Mouse (Mus musculus): ENCODE measurements around the gene Gm4305. TPM values are rescaled to one million over a fixed set of nuclear protein-coding genes. Genes with fewer than 3 reads are reported as not detected.
"Not testable (repeated sequence)": the region's sequence is repeated elsewhere in the genome, so short reads cannot be mapped to it uniquely, and the experiment has no call there.

Gm4305 gene
- not detected in 2 replicates for total RNA-seq (2014; rRNA removed)
- not detected in 2 replicates for polyA plus RNA-seq (2015; fragmentation: Nextera tagmentation; extraction: Ambion mirVana)

GRCm38 (mm10) chr10:100350793-100351192 lies at the start of gene Gm4305:
Gene Gm4305, plus strand, starts transcription at chr10:100351093.
- not testable (repeated sequence) for H3K9ac ChIP-seq; H3K9me3 ChIP-seq (ENCODE audit: low read length); H3K27me3 ChIP-seq (ENCODE audit: insufficient read depth, low read length); DNase-seq; H3K4me3 ChIP-seq (ENCODE audit: low read depth, low read length); H3K4me2 ChIP-seq (ENCODE audit: low read depth); ATAC-seq; H3K4me1 ChIP-seq (ENCODE audit: insufficient read depth); H3K27ac ChIP-seq (ENCODE audit: low read depth, low read length); H3K36me3 ChIP-seq (ENCODE audit: insufficient read depth)
- WGBS = no CpG with 5 or more reads among the region's 3 CpGs

- not testable (repeated sequence) for H3K4me2 ChIP-seq (ENCODE audit: low read depth); ATAC-seq; H3K4me1 ChIP-seq (ENCODE audit: insufficient read depth); H3K9ac ChIP-seq; H3K27ac ChIP-seq (ENCODE audit: low read depth, low read length); H3K9me3 ChIP-seq (ENCODE audit: low read length); H3K4me3 ChIP-seq (ENCODE audit: low read depth, low read length); H3K36me3 ChIP-seq (ENCODE audit: insufficient read depth); DNase-seq; H3K27me3 ChIP-seq (ENCODE audit: insufficient read depth, low read length)
- no CpG with 5 or more reads among the region's 2 CpGs for WGBS
These were observed 15.5 kb upstream of the Gm4305 start, which contains the start of gene Gm4301 for GRCm38 (mm10) chr10:100335376-100335775. Gene Gm4301, plus strand, starts transcription at chr10:100335676.

- not testable (repeated sequence) for H3K27ac ChIP-seq (ENCODE audit: low read depth, low read length); H3K36me3 ChIP-seq (ENCODE audit: insufficient read depth); H3K4me1 ChIP-seq (ENCODE audit: insufficient read depth); DNase-seq; ATAC-seq; H3K4me3 ChIP-seq (ENCODE audit: low read depth, low read length); H3K9me3 ChIP-seq (ENCODE audit: low read length); H3K4me2 ChIP-seq (ENCODE audit: low read depth); H3K9ac ChIP-seq; H3K27me3 ChIP-seq (ENCODE audit: insufficient read depth, low read length)
- WGBS = no CpG with 5 or more reads among the region's 3 CpGs
These were observed 10.4 kb upstream of the Gm4305 start, which contains the start of gene Gm4302 for GRCm38 (mm10) chr10:100340536-100340935. Gene Gm4302, plus strand, starts transcription at chr10:100340836.

GRCm38 (mm10) chr10:100345672-100346071 lies 5.2 kb upstream of the Gm4305 start, which contains the start of gene Gm4303:
Gene Gm4303, plus strand, starts transcription at chr10:100345972.
- H3K9ac ChIP-seq; H3K9me3 ChIP-seq (ENCODE audit: low read length); H3K27me3 ChIP-seq (ENCODE audit: insufficient read depth, low read length); DNase-seq; H3K4me1 ChIP-seq (ENCODE audit: insufficient read depth); H3K4me3 ChIP-seq (ENCODE audit: low read depth, low read length); H3K4me2 ChIP-seq (ENCODE audit: low read depth); H3K36me3 ChIP-seq (ENCODE audit: insufficient read depth); H3K27ac ChIP-seq (ENCODE audit: low read depth, low read length); ATAC-seq: not testable (repeated sequence)
- no CpG with 5 or more reads among the region's 3 CpGs for WGBS

GRCm38 (mm10) chr10:100356841-100357240 lies 5.9 kb downstream of the Gm4305 start:
- not testable (repeated sequence) for H3K4me1 ChIP-seq (ENCODE audit: insufficient read depth); H3K36me3 ChIP-seq (ENCODE audit: insufficient read depth); H3K9ac ChIP-seq; H3K9me3 ChIP-seq (ENCODE audit: low read length); ATAC-seq; DNase-seq; H3K4me3 ChIP-seq (ENCODE audit: low read depth, low read length); H3K27ac ChIP-seq (ENCODE audit: low read depth, low read length); H3K4me2 ChIP-seq (ENCODE audit: low read depth); H3K27me3 ChIP-seq (ENCODE audit: insufficient read depth, low read length)
- WGBS = 63% methylated on average over 2 of the region's 2 CpGs

- not testable (repeated sequence) for H3K4me3 ChIP-seq (ENCODE audit: low read depth, low read length); H3K9me3 ChIP-seq (ENCODE audit: low read length); DNase-seq; H3K36me3 ChIP-seq (ENCODE audit: insufficient read depth); ATAC-seq; H3K4me1 ChIP-seq (ENCODE audit: insufficient read depth); H3K9ac ChIP-seq; H3K4me2 ChIP-seq (ENCODE audit: low read depth); H3K27me3 ChIP-seq (ENCODE audit: insufficient read depth, low read length); H3K27ac ChIP-seq (ENCODE audit: low read depth, low read length)
- no CpG with 5 or more reads among the region's 3 CpGs for WGBS
These were observed 10.1 kb downstream of the Gm4305 start, which contains the start of gene Gm4307 for GRCm38 (mm10) chr10:100361038-100361437. Gene Gm4307, plus strand, starts transcription at chr10:100361338.

- H3K4me2 ChIP-seq (ENCODE audit: low read depth); H3K4me1 ChIP-seq (ENCODE audit: insufficient read depth); H3K9me3 ChIP-seq (ENCODE audit: low read length); H3K36me3 ChIP-seq (ENCODE audit: insufficient read depth); ATAC-seq; H3K27me3 ChIP-seq (ENCODE audit: insufficient read depth, low read length); H3K9ac ChIP-seq; H3K27ac ChIP-seq (ENCODE audit: low read depth, low read length); H3K4me3 ChIP-seq (ENCODE audit: low read depth, low read length); DNase-seq: not testable (repeated sequence)
- no CpG with 5 or more reads among the region's 2 CpGs for WGBS
These were observed 31.6 kb downstream of the Gm4305 start, which contains the start of gene Gm4312 for GRCm38 (mm10) chr10:100382460-100382859. Gene Gm4312, minus strand, starts transcription at chr10:100382560.

Other genes starting within 250 kb of the Gm4305 start
- gene Gm4301, start 15.4 kb upstream of the Gm4305 start, total RNA-seq (2014; rRNA removed) = not detected in 2 replicates
- gene Gm4301, start 15.4 kb upstream of the Gm4305 start, polyA plus RNA-seq (2015; fragmentation: Nextera tagmentation; extraction: Ambion mirVana) = not detected in 2 replicates
- not detected in 2 replicates for gene Gm4302, start 10.3 kb upstream of the Gm4305 start, total RNA-seq (2014; rRNA removed)
- not detected in 2 replicates for gene Gm4302, start 10.3 kb upstream of the Gm4305 start, polyA plus RNA-seq (2015; fragmentation: Nextera tagmentation; extraction: Ambion mirVana)
- not detected in 2 replicates for gene Gm4303, start 5.1 kb upstream of the Gm4305 start, total RNA-seq (2014; rRNA removed)
- gene Gm4303, start 5.1 kb upstream of the Gm4305 start, polyA plus RNA-seq (2015; fragmentation: Nextera tagmentation; extraction: Ambion mirVana) = not detected in 2 replicates
- gene Gm4307, start 10.2 kb downstream of the Gm4305 start, total RNA-seq (2014; rRNA removed) = not detected in 2 replicates
- gene Gm4307, start 10.2 kb downstream of the Gm4305 start, polyA plus RNA-seq (2015; fragmentation: Nextera tagmentation; extraction: Ambion mirVana) = not detected in 2 replicates
- gene Gm4312, start 31.5 kb downstream of the Gm4305 start, total RNA-seq (2014; rRNA removed) = not detected in 2 replicates
- not detected in 2 replicates for gene Gm4312, start 31.5 kb downstream of the Gm4305 start, polyA plus RNA-seq (2015; fragmentation: Nextera tagmentation; extraction: Ambion mirVana)
- gene Tmtc3, start 136.3 kb downstream of the Gm4305 start, total RNA-seq (2014; rRNA removed) = 11.1 and 14.2 TPM in 2 replicates
- gene Tmtc3, start 136.3 kb downstream of the Gm4305 start, polyA plus RNA-seq (2015; fragmentation: Nextera tagmentation; extraction: Ambion mirVana) = 2.8 and 4.8 TPM in 2 replicates
- 6.0 and 8.0 TPM in 2 replicates for gene Cep290, start 136.5 kb downstream of the Gm4305 start, total RNA-seq (2014; rRNA removed)
- 2.2 and 4.0 TPM in 2 replicates for gene Cep290, start 136.5 kb downstream of the Gm4305 start, polyA plus RNA-seq (2015; fragmentation: Nextera tagmentation; extraction: Ambion mirVana)
- gene 4930430F08Rik, start 239.3 kb downstream of the Gm4305 start, total RNA-seq (2014; rRNA removed) = 18.5 and 24.9 TPM in 2 replicates
- 11.5 and 14.3 TPM in 2 replicates for gene 4930430F08Rik, start 239.3 kb downstream of the Gm4305 start, polyA plus RNA-seq (2015; fragmentation: Nextera tagmentation; extraction: Ambion mirVana)
- not detected in 2 replicates for gene 1700017N19Rik, start 239.4 kb downstream of the Gm4305 start, total RNA-seq (2014; rRNA removed)
- gene 1700017N19Rik, start 239.4 kb downstream of the Gm4305 start, polyA plus RNA-seq (2015; fragmentation: Nextera tagmentation; extraction: Ambion mirVana) = 0.08 and 0.24 TPM in 2 replicates